Mouse (Mus musculus): ENCODE measurements around the gene Slc30a2.
A peak's percentile ranks its signal among the peaks of the same experiment; 100 is the strongest.
"Not testable (repeated sequence)": the region's sequence is repeated elsewhere in the genome, so short reads cannot be mapped to it uniquely, and the experiment has no call there.

The Slc30a2 gene

GRCm38 (mm10) chr4:134321524-134321923 lies 21.5 kb upstream of the Slc30a2 start:
- no peak for DNase-seq

- no peak for DNase-seq
Measured at GRCm38 (mm10) chr4:134324655-134325054, 18.3 kb upstream of the Slc30a2 start.

DNA sequence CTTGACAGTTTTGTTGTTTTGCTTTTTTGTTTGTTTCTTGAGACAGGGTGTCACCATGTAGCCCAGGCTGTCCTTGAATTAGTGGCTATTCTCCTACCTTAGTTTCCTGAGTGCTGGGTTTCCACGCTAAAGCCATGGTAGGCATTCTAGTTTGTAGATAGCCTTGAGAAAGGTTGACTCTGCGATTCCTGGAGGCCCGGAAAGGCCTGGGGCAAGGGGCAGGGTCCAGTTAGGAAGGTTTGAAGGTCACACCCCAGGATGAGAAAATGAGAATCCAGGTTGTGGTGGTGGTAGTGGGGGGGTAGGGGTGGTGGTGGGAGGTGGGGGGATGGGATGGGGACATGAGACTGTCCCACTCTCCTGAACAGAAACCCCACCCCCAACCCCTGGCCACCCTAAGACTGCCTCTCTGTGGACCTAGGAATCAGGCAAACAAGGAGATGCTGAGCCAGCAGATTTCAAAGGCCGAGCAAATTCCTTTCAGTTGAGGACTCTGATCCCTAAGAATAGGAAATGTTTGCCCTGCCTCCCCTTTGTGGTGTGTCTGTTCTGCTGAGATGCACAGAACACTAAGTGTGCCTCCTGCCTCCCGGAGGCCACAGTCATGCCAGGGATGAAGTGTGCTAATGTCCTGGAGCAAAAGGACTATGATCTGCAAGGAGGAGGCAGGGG lies 16.0 kb upstream of the Slc30a2 start:
- no peak for DNase-seq

- DNase-seq, result no peak
Measured at GRCm38 (mm10) chr4:134328151-134328550, 14.8 kb upstream of the Slc30a2 start.

- DNase-seq, result no peak
Measured at GRCm38 (mm10) chr4:134328832-134329231, 14.1 kb upstream of the Slc30a2 start.

DNA sequence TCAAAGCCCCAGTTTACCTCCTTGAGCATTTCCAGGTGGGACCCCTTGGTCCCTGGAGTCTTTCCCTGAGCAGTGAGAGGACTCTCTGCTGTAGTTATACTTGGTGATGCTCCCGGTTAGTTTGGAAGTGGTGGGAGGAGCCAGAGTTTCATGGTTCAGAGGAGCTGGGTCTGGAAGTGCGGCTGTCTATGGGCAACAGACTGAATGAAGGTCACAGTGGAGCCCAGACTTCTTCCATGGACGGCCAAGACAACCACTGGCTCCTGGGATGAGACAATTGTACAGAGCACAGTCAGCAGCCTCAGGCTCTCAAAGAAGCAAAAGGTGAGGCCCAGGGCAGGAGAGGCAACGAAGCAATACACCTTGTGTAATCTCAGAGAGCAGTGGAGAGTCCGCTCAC lies 12.7 kb upstream of the Slc30a2 start:
- no peak for DNase-seq

GRCm38 (mm10) chr4:134341231-134341630 lies 1.8 kb upstream of the Slc30a2 start:
- DNase-seq, result not testable (repeated sequence)

DNA sequence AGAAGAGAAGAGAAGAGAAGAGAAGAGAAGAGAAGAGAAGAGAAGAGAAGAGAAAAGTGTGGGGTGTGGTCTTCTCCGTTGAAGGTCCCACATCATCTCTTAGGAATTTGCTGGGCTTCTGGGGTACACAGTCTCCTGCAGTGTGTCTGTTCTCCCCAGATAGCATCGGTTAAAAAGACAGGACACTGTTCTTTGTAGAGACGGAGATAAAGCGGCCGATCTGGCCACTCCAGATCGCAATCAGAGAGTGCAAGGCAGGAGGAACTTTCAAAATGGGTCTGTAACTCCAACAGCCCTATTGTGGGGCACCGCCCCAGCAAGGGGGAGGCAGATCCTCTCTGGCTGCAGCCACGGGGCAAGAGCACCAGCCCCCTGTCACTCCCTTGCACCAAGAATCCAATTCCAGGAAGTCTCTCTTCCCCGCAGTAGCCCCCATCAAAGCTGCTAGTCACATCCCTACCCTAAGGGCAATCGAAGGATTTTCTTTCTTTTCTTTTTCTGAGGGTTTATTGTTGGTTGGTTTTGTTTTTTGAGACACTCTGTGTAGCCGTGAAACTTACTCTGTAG lies 685 bp upstream of the Slc30a2 start:
- no peak for DNase-seq

DNA sequence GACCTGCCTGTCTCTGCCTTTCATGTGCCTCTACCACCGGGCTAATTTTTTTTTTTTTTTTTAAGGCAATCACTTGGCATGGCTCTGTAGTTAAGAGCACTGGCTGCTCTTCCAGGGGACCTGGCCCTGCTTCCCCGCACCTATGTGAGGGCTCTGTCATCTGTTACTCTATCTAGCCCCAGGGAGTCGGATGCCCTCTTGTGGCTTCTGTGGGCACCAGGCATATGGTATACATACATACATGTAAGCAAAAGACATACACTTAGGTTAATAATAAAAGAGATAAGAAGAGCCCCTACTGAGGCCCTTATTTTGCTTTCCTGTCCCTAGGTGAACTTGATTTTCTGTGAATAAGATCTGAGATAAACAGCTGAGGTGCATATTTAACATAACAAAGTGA lies 1.6 kb downstream of the Slc30a2 start:
- no peak for DNase-seq

DNA sequence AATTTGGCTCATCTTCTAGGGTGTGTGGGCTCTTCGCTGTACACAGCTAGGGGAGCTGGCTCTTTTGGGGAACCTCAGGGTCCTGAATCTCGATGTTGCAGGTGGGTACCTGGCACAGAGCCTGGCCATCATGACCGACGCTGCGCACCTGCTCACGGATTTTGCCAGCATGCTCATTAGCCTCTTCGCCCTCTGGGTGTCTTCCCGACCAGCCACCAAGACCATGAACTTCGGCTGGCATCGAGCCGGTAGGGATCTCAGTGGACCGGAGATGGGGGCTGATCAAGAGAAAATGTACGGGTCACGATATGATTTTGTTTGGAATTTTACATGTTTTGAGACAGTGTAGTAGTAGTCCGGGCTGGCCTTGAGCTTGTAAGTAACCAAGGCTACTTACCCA lies 2.8 kb downstream of the Slc30a2 start:
- DNase-seq, result peak in 1 of 2 experiments; percentile 33

GRCm38 (mm10) chr4:134348078-134348477 lies 5.1 kb downstream of the Slc30a2 start:
- DNase-seq, result peak in 1 of 2 experiments; percentile 44

DNA sequence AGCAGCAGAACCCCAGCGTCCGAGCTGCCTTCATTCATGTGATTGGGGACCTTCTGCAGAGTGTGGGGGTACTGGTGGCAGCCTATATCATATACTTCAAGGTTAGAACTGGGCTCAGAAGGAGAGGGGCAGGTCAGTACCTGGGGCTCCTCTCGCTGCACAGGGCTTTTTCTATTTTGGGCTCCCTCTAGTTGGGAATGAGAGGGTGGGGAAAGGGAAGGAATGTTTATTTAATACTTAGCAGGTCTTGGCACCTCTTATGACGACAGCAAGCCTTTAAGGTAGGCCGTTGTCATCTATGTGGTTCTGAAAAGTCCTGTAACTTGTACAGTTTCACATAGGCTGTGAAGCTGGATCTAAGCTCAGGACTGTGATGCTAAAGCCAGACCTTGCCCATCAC lies 5.6 kb downstream of the Slc30a2 start:
- DNase-seq, result no peak

DNA sequence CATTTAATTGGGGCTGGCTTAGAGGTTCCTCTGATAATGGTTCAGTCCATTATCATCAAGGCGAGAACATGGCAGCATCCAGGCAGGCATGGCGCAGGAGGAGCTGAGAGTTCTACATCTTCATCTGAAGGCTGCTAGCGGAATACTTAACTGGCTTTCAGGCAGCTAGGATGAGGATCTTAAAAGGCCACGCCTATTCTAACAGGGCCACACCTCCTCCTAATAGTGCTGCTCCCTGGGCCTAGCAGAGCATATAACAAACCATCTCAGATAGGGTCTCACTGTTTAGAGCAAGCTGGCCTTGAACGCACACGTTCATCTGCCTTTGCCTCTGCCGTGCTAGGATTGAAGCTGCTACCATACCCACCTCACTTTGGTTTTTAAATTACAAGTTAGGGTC lies 6.8 kb downstream of the Slc30a2 start:
- DNase-seq, result no peak

GRCm38 (mm10) chr4:134350641-134351040 lies 7.7 kb downstream of the Slc30a2 start:
- DNase-seq, result no peak

GRCm38 (mm10) chr4:134351329-134352260 lies 8.6 kb downstream of the Slc30a2 start:
- no peak for DNase-seq

GRCm38 (mm10) chr4:134352261-134352707 lies 9.3 kb downstream of the Slc30a2 start:
- no peak for DNase-seq

GRCm38 (mm10) chr4:134352929-134353328 lies 9.9 kb downstream of the Slc30a2 start:
- no peak for DNase-seq

GRCm38 (mm10) chr4:134353527-134354409 lies 10.8 kb downstream of the Slc30a2 start:
- DNase-seq, result no peak

DNA sequence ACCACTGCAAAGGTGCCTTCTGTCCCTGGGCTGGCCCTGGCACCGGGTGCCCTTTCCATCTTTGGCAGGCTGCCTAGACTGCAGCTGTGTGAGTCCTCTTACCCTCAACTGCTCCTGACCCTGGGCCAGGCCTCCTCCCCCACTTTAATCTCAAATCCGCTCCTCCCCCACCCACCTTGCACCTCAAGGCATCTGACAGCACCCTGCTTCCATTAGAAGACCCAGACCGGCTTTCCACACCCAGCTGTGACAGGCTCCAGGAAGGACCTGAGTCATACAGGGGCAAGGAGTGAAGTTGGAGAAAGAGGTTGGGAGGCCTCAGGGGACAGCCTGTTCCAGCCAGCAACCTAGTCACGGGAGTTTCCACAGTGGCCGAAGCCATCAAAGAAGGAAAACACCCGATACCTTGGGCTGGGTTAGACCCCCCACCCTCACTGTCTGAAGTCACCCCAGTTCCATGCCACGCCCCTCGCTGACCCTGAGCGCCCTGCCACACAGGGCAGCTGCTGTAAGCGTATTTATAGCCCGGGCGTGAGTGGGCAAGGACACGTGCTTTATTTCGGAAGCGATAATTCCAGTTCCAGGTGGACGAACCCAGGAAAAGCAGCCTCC lies 13.0 kb downstream of the Slc30a2 start:
- DNase-seq, result peak; percentile 48 to 62

GRCm38 (mm10) chr4:134356591-134357460 lies 13.8 kb downstream of the Slc30a2 start:
- peak; percentile 89 to 92 for DNase-seq

DNA sequence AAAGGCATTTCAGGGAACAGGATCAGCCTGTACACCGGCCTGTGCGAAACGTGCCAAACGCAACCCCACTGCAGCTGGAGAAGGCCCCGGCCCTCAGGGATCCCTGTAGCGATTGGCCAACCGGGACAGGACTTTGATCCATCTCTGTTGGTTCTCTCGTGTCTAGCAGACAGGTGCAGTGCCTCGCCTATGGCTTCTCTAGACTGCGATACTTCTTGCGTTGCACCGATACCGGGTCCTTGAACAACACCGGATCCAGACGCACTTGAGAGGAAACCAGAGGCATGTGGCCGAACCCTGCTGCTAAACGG lies 14.4 kb downstream of the Slc30a2 start:
- no peak for DNase-seq
